Mouse (Mus musculus) heart, embryonic 11.5 days (tissue): ENCODE results near the gene Washc4. TPM values are rescaled to one million over a fixed set of nuclear protein-coding genes. Genes with fewer than 3 reads are reported as not detected.

Experiments
- ATAC-seq: fragments of 200-750 bp; cut with Nextera tagmentation; replicated peaks from 2 replicates; pipeline ENCODE4 v1.8.0; 2017; ENCODE audit warnings: moderate library complexity; ENCODE audit not compliant: insufficient number of reproducible peaks, low FRiP score, low TSS enrichment
- H3K27ac ChIP-seq: fragments of 300-500 bp; sonication (generic); 2 replicates; pipeline ENCODE4 v1.5.1; 2014; ENCODE audit warnings: mild to moderate bottlenecking, low read depth, low read length
- H3K27me3 ChIP-seq: fragments of 300-500 bp; sonication (generic); 2 replicates; pipeline ENCODE4 v1.6.1; 2014; ENCODE audit warnings: mild to moderate bottlenecking, low read length, mixed read lengths; ENCODE audit not compliant: control insufficient read depth, insufficient read depth
- H3K36me3 ChIP-seq: fragments of 300-500 bp; sonication (generic); 2 replicates; pipeline ENCODE4 v1.6.1; 2014; ENCODE audit warnings: mild to moderate bottlenecking, low read length, moderate library complexity, mixed read lengths; ENCODE audit not compliant: control insufficient read depth, insufficient read depth
- H3K4me1 ChIP-seq: fragments of 300-500 bp; sonication (generic); 2 replicates; pipeline ENCODE4 v1.6.1; 2014; ENCODE audit warnings: low read length; ENCODE audit not compliant: control insufficient read depth, insufficient read depth
- H3K4me2 ChIP-seq: fragments of 300-500 bp; sonication (generic); 2 replicates; pipeline ENCODE4 v1.6.1; 2014; ENCODE audit warnings: mild to moderate bottlenecking, moderate library complexity
- H3K4me3 ChIP-seq: fragments of 300-500 bp; sonication (generic); 2 replicates; pipeline ENCODE4 v1.5.1; 2014; ENCODE audit warnings: low read depth, low read length
- H3K9ac ChIP-seq: fragments of 300-500 bp; sonication (generic); 2 replicates; pipeline ENCODE4 v1.6.1; 2014; ENCODE audit warnings: mild to moderate bottlenecking, low read depth, low read length, moderate library complexity
- H3K9me3 ChIP-seq: fragments of 300-500 bp; sonication (generic); replicated peaks from 2 replicates; pipeline ENCODE4 v1.6.1; 2016; ENCODE audit warnings: low read length; ENCODE audit not compliant: control insufficient read depth
- WGBS: fragments of 180-500 bp; shearing (Covaris S2); extraction: QIAGEN DNeasy Blood & Tissue Kit; methylation state at CpG from one replicate; pipeline ENCODE4 v1.1.7; 2014; ENCODE audit not compliant: insufficient replicate concordance; 5-methylcytosine and 5-hydroxymethylcytosine counted together
- polyA plus RNA-seq: library from polyadenylated mRNA; unstranded; fragments of >200 nt; fragmentation: Nextera tagmentation; extraction: Ambion mirVana; gene quantifications from 2 replicates; pipeline ENCODE4 v1.2.1, GENCODE M21; 2014

The Washc4 gene
- polyA plus RNA-seq, 1 experiment from 2014 or later = 26.8 TPM

DNA sequence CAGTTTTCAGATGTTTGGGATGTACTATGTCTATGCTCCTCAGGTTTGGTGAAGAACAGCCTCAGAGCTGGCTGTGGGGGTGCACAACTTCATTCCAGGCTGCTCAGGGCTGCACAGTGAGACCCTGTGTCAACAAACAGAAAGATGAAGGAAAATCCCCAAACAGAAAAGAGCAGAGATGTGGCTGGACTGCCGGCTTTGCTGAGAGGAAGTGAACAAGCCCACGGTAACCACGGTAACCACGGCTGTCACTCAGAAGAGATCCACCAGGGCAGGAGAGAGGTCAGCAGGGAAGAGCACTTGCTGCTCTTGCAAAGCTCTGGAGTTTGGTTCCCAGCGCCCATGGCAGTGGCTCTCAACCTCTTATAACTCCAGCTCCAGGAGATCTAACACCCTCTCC is 90.9 kb downstream of the Washc4 start:
- Histone ChIP-seq H3K27ac (no peak overlapping the region), H3K4me1 (peaks cover 18% of the 10 kb centered on the region), H3K4me3 (no peak overlapping the region), H3K9ac (no peak overlapping the region), H3K36me3 (no peaks in the 10 kb centered on the region; the same call in 1 of the 2 replicates), H3K27me3 (no peaks in the 10 kb centered on the region), H3K9me3 (no peaks in the 10 kb centered on the region), H3K4me2 (no peak overlapping the region)
- WGBS = 43% methylated on average over 5 of the region's 5 CpGs
- no peak for ATAC-seq

DNA sequence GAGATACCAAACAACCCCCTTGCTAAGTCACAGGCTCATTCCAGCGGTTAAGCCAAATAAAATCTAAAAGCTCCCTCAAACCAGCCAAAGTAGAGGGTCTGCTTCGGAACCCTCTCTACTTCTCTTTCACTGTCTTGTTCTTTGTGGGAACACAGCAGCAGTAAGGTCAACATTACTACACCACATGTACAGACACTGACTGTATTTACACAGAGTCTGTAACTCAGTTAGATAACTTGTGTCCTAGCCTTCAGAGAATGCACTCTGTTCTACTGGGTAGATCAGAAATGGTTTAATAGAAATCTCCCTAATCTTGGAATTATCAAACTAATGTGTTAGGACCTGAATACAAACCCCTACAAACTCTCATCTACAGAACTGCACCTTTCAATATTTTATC is 92.6 kb downstream of the Washc4 start:
- H3K27ac ChIP-seq = no peak overlapping the region
- no peak overlapping the region for H3K4me3 ChIP-seq
- H3K36me3 ChIP-seq = no peaks in the 10 kb centered on the region; the same call in 1 of the 2 replicates
- H3K4me2 ChIP-seq = no peak overlapping the region
- no peaks in the 10 kb centered on the region for H3K27me3 ChIP-seq
- ATAC-seq = no peak
- H3K9ac ChIP-seq = no peak overlapping the region
- WGBS = 83% methylated on average over 2 of the region's 2 CpGs
- no peaks in the 10 kb centered on the region for H3K9me3 ChIP-seq
- peaks cover 18% of the 10 kb centered on the region for H3K4me1 ChIP-seq

DNA sequence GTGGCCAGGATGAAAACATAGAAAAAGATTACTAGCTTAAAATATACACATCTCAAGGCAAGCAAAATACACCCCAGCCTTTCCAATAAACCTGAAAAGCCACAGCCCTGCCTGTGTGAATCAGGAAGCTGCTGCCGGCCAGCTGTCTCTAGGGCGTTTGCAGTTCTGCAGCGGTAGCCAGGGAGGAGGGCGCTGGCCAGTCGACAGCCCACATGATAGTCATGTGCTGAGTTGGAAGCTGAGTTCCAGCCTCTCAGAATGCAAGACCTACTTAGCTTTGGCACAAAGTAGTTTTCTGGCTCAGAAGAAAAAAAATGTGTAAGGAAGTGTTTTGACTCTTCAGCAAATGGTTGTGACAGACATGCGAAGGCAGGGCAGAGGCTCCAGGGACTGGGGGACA is 93.7 kb downstream of the Washc4 start:
- Histone ChIP-seq H3K36me3 (no peaks in the 10 kb centered on the region; the same call in 1 of the 2 replicates), H3K4me1 (peaks cover 18% of the 10 kb centered on the region), H3K4me2 (no peak overlapping the region), H3K9me3 (no peaks in the 10 kb centered on the region), H3K27me3 (no peaks in the 10 kb centered on the region), H3K4me3 (no peak overlapping the region), H3K27ac (no peak overlapping the region), H3K9ac (no peak overlapping the region)
- WGBS = 10% methylated on average over 6 of the region's 6 CpGs
- ATAC-seq = no peak

DNA sequence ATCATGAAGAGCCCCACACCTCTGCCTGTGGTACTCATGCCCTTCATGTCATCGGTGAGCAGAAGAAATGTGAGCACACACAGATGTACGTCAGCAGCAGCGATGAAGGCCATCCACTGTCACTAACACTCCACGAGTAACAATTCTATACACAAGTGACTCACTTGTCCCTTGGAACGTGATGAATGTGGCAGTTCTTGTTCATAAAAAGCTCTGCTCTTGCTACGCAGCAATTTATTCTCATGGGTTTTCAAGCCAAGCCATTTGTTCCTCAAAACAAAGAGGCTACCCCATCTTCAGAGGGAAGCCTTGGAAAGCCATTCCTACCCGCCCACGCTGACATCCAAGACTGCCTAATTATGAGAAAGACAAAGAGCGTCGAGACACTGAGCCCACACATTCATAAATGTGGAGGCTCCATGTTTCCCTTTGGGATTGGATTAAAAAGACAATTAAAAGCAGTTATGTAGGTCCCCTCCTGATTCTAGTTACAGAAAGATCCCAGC is 96.4 kb downstream of the Washc4 start:
- no peak overlapping the region for H3K4me2 ChIP-seq
- H3K36me3 ChIP-seq = no peaks in the 10 kb centered on the region
- no peak overlapping the region for H3K27ac ChIP-seq
- WGBS = 90% methylated on average over 10 of the region's 10 CpGs
- no peak overlapping the region for H3K4me3 ChIP-seq
- no peaks in the 10 kb centered on the region for H3K27me3 ChIP-seq
- H3K9ac ChIP-seq = no peak overlapping the region
- peaks cover 28% of the 10 kb centered on the region for H3K4me1 ChIP-seq
- H3K9me3 ChIP-seq = no peaks in the 10 kb centered on the region
- ATAC-seq = no peak

DNA sequence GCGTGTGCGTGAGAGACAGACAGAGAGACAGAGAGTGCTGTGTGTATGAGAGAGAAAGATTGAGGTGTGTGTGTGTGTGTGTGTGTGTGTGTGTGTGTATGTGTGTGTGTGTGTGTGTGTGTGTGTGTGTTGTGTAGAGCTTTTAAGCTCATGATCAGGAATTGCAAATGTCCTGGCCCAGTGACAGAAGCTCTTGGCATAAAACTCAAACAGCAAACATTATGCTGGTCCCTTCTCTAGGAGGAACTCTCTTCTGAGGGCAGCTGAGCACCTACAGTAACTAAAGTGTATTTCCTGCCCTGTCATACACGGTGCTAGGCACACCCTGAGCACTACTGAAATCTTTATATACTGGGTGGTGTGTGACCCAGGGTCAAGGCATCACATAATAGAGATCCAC is 98.1 kb downstream of the Washc4 start:
- Histone ChIP-seq H3K4me1 (peaks cover 24% of the 10 kb centered on the region), H3K9me3 (no peaks in the 10 kb centered on the region), H3K36me3 (no peaks in the 10 kb centered on the region), H3K27ac (no peak overlapping the region), H3K27me3 (no peaks in the 10 kb centered on the region), H3K4me2 (no peak overlapping the region), H3K4me3 (no peak overlapping the region), H3K9ac (no peak overlapping the region)
- ATAC-seq = no peak
- WGBS = 80% methylated on average over 3 of the region's 3 CpGs

DNA sequence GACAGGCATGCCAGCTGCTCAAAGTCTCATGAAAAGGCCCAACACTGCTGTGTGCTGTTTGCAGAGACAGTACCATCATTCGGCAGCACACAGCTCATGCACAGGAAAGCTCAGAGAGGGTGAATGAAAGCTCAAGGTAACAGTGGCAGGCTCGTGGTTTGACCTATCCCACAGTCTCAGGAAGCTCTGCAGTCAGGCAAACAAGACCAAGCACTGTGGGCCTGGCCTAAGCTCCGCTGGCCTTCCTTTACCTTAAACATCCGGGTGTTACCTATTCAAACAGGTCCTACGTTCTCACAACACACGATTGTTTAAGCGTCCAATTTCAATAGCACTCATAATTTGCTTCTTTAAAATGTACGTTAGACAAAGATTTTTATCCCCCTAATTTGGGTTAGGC is 100.6 kb downstream of the Washc4 start:
- peak overlapping the region; percentile 62 for H3K27ac ChIP-seq
- H3K27me3 ChIP-seq = no peaks in the 10 kb centered on the region
- H3K4me3 ChIP-seq = no peak overlapping the region
- H3K9ac ChIP-seq = peak overlapping the region; percentile 24; the same call in 1 of the 2 replicates
- peaks cover 36% of the 10 kb centered on the region for H3K4me1 ChIP-seq
- peak overlapping the region; percentile 24; the same call in 1 of the 2 replicates for H3K4me2 ChIP-seq
- H3K9me3 ChIP-seq = no peaks in the 10 kb centered on the region
- H3K36me3 ChIP-seq = no peaks in the 10 kb centered on the region
- 74% methylated on average over 8 of the region's 8 CpGs for WGBS
- no peak for ATAC-seq

DNA sequence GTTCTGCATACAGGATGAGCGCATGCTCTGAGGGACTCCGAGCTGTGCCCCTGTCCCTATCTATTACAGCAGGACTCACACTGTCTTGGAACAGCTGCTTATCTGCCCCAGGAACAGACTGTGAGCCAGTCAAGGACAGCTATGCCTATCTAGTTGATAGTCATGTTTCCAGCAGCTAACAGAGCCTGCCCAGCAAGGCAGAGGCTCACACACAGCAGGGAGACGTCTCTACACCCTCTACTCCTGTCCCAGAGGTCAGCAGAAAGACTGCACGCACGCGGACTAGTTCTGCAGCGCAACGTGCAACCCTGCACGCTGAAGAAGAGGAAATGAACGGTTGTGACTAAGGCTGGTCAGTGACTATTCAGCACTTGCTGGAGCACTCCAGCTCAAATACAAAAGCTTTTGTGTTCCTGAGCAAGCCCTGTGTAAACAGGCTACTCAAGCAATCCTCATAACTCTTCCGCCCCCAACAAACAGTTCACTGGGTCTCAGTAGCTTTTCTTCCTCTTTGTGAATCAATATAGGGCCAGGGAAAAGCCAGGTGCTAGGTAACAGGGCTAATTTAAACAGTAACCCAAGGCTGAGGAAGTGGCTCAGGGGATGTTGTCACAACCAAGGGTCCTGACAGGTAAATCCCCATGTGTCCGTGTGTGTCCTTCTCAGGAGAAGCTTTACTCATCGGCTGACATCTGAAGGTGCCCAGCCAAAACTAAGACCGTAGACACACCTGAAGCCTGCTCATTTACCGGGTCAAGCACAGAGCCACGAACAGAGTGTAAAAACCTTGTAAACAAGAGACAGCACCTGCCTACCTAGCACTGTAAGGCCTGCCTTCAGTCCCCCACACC is 101.5 kb downstream of the Washc4 start:
- peak overlapping the region; percentile 42 for H3K4me2 ChIP-seq
- H3K27me3 ChIP-seq = no peaks in the 10 kb centered on the region
- peak overlapping the region; percentile 62 for H3K27ac ChIP-seq
- H3K4me3 ChIP-seq = 0 out of 2 replicates have a peak overlapping the region, but pooled peaks have one; percentile 12
- 39% methylated on average over 16 of the region's 16 CpGs for WGBS
- H3K9me3 ChIP-seq = no peaks in the 10 kb centered on the region
- peak overlapping the region; percentile 6 for H3K9ac ChIP-seq
- peaks cover 38% of the 10 kb centered on the region for H3K4me1 ChIP-seq
- no peaks in the 10 kb centered on the region for H3K36me3 ChIP-seq
- ATAC-seq = peak; percentile 78

DNA sequence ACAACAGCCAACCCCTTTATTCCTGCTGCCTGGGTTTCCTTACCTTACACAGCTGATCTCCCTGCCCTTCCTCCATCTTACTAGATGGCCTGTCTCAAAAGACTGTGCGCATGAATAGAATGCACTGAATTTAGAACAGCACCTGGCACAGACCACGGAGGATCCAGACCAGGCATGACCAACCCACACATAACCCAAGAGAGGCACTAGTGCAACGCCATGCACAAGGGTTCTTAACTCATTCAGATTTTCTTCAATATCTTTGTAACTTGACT is 102.1 kb downstream of the Washc4 start:
- Histone ChIP-seq H3K27me3 (no peaks in the 10 kb centered on the region), H3K27ac (peak overlapping the region; percentile 62), H3K4me1 (peaks cover 38% of the 10 kb centered on the region), H3K4me3 (no peak overlapping the region), H3K9me3 (no peaks in the 10 kb centered on the region), H3K36me3 (no peaks in the 10 kb centered on the region), H3K9ac (no peak overlapping the region; the same call in 1 of the 2 replicates), H3K4me2 (peak overlapping the region; percentile 42; the same call in 1 of the 2 replicates)
- no peak for ATAC-seq
- 88% methylated on average over 3 of the region's 3 CpGs for WGBS
